Mouse (Mus musculus): ENCODE data around the gene Stard7. TPM values are rescaled to one million over a fixed set of nuclear protein-coding genes. Genes with fewer than 3 reads are reported as not detected.

The Stard7 gene
- total and polyA plus RNA-seq, 2 experiments from 2014 or later: 104 to 151 TPM

DNA sequence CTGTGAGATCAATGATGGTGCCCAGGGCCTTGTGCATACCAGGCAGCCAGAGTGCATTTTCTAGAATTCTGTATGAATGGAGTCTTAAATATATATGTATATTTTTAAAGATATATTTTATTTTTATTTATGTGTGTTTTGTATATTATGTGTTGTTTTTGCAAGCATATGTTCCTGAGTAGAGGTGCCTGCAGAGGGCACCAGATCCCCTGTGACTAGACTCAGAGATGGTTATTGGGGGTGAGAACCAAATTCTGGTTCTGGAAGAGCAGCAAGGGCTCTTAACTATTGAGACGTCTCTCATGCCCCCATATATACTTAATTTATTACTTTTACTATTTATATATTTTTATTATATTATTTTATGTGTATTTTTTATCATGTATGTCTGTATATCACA is 41.2 kb downstream of the Stard7 start:
- DNase-seq (ENCODE audit: low spot score) (no peak), ATAC-seq (ENCODE audit: low FRiP score) (no peak)
- WGBS: 86% methylated on average over 1 of the region's 1 CpGs
- H3K9ac ChIP-seq (replicated peaks; ENCODE audit: low read length, poor library complexity, severe bottlenecking): no peak overlapping the region
- H3K36me3 ChIP-seq (ENCODE audit: insufficient read depth, low read length): no peaks in the 10 kb centered on the region
- no peak for TF ChIP-seq CTCF (IDR thresholded peaks at IDR 0.05)
- no peak overlapping the region for H3K27ac ChIP-seq (ENCODE audit: low read depth, low read length)
- H3K4me2 ChIP-seq (ENCODE audit: low read depth, low read length, poor library complexity, severe bottlenecking): no peak overlapping the region
- no peaks in the 10 kb centered on the region for H3K4me1 ChIP-seq (ENCODE audit: insufficient read depth, low read length)
- H3K27me3 ChIP-seq (ENCODE audit: insufficient read depth, low read length): no peaks in the 10 kb centered on the region
- no peaks in the 10 kb centered on the region for H3K9me3 ChIP-seq (ENCODE audit: low read length)
- H3K4me3 ChIP-seq (ENCODE audit: low read depth, low read length): no peak overlapping the region

DNA sequence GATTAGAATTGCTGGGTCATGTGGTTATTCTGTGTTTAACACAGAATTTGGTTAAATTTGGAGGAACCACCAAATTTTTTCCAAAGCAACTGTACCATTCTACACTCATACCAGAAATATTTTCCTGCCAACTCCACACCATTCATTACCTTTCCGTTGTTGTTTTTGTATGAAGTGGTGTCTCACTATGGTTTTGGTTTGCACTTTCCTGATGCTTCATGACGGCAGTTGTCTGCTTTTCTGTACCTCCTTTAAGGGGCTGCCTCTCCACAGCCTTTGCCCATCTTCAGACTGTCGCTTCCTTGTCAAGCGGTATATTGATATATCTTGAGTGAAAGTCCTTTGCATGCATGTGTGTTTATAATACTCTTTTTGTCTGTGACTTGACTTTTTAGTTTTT is 42.8 kb downstream of the Stard7 start:
- Histone ChIP-seq H3K27me3 (ENCODE audit: insufficient read depth, low read length) (no peaks in the 10 kb centered on the region), H3K4me1 (ENCODE audit: insufficient read depth, low read length) (no peaks in the 10 kb centered on the region), H3K4me3 (ENCODE audit: low read depth, low read length) (no peak overlapping the region), H3K9me3 (ENCODE audit: low read length) (no peaks in the 10 kb centered on the region), H3K36me3 (ENCODE audit: insufficient read depth, low read length) (no peaks in the 10 kb centered on the region), H3K9ac (replicated peaks; ENCODE audit: low read length, poor library complexity, severe bottlenecking) (no peak overlapping the region), H3K4me2 (ENCODE audit: low read depth, low read length, poor library complexity, severe bottlenecking) (no peak overlapping the region), H3K27ac (ENCODE audit: low read depth, low read length) (no peak overlapping the region)
- ATAC-seq (ENCODE audit: low FRiP score): no peak
- 92% methylated on average over 4 of the region's 4 CpGs for WGBS
- no peak for TF ChIP-seq CTCF (IDR thresholded peaks at IDR 0.05)
- no peak for DNase-seq (ENCODE audit: low spot score)

DNA sequence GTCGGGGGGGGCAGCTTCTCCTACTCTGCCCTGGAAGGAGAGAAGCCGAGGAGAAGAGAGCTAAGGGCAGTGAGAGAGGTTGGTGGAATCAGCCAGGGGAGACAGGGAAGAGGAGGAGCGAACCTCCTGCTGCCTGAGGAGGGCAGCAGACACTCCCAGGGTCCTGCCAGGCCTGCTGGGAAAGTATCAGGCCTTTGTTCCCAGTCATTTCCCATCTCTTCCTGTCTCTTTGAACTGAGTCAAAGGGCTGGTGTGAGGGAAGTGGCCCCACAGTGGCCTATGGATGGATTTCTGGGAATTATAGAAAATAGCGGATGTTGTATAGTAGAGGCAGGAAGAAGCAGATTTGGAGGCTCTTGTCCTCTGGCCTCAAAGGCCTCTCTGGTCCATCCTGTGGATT is 43.9 kb downstream of the Stard7 start:
- H3K9ac ChIP-seq (replicated peaks; ENCODE audit: low read length, poor library complexity, severe bottlenecking): no peak overlapping the region
- no peak for ATAC-seq (ENCODE audit: low FRiP score)

DNA sequence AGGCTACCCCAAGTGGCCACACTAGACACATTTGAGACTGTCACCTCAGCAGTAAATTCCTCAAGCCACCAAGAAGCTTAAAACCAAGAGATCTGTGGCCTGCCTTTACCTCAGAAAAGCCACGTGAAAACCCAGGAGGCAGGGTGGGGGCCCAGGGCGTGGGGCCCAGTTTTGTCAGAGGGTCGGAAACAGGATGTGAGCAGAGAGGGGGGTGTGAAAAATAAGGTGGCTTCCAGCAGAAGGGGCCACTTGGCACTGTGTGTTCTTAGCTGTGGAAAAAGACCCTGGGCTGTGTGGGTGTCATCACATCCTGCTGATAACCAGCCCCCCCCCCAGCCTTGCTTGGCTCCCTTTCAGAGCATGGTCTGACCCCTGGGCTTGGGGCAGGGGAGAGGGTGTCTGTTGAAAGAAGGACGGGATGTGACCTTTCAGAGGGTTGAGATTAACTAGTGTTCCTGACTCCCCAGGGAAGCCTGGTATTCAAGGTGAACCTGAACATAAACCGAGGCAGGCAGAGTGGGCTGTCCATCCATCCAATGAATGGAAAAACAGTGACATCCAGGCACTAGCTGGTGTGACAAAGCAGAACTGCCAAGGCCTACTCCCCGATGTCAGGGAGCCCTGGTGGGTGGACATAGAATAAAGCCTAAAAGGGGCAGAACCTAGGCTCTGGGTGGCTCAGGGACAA is 44.6 kb downstream of the Stard7 start:
- DNase-seq (ENCODE audit: low spot score) (no peak), ATAC-seq (ENCODE audit: low FRiP score) (no peak)
- H3K9me3 ChIP-seq (ENCODE audit: low read length): no peaks in the 10 kb centered on the region
- no peaks in the 10 kb centered on the region for H3K36me3 ChIP-seq (ENCODE audit: insufficient read depth, low read length)
- WGBS: 73% methylated on average over 6 of the region's 6 CpGs
- no peak overlapping the region for H3K4me2 ChIP-seq (ENCODE audit: low read depth, low read length, poor library complexity, severe bottlenecking)
- no peaks in the 10 kb centered on the region for H3K27me3 ChIP-seq (ENCODE audit: insufficient read depth, low read length)
- no peak for TF ChIP-seq CTCF (IDR thresholded peaks at IDR 0.05)
- H3K27ac ChIP-seq (ENCODE audit: low read depth, low read length): no peak overlapping the region
- H3K4me3 ChIP-seq (ENCODE audit: low read depth, low read length): no peak overlapping the region
- H3K9ac ChIP-seq (replicated peaks; ENCODE audit: low read length, poor library complexity, severe bottlenecking): no peak overlapping the region
- no peaks in the 10 kb centered on the region for H3K4me1 ChIP-seq (ENCODE audit: insufficient read depth, low read length)

More for the DNA sequence above, 43.9 kb downstream of the Stard7 start:
- Histone ChIP-seq H3K4me1 (ENCODE audit: insufficient read depth, low read length) (no peaks in the 10 kb centered on the region), H3K36me3 (ENCODE audit: insufficient read depth, low read length) (no peaks in the 10 kb centered on the region), H3K27ac (ENCODE audit: low read depth, low read length) (no peak overlapping the region), H3K4me2 (ENCODE audit: low read depth, low read length, poor library complexity, severe bottlenecking) (no peak overlapping the region), H3K9me3 (ENCODE audit: low read length) (no peaks in the 10 kb centered on the region), H3K27me3 (ENCODE audit: insufficient read depth, low read length) (no peaks in the 10 kb centered on the region), H3K4me3 (ENCODE audit: low read depth, low read length) (no peak overlapping the region)
- WGBS: 52% methylated on average over 4 of the region's 4 CpGs
- no peak for DNase-seq (ENCODE audit: low spot score)
- peak; percentile 19 for TF ChIP-seq CTCF (IDR thresholded peaks at IDR 0.05)

- no peak for DNase-seq (ENCODE audit: low spot score)
- H3K4me3 ChIP-seq (ENCODE audit: low read depth, low read length): no peak overlapping the region
- no peak overlapping the region for H3K27ac ChIP-seq (ENCODE audit: low read depth, low read length)
- H3K4me2 ChIP-seq (ENCODE audit: low read depth, low read length, poor library complexity, severe bottlenecking): no peak overlapping the region
- WGBS: 94% methylated on average over 1 of the region's 1 CpGs
- H3K27me3 ChIP-seq (ENCODE audit: insufficient read depth, low read length): no peaks in the 10 kb centered on the region
- no peaks in the 10 kb centered on the region for H3K36me3 ChIP-seq (ENCODE audit: insufficient read depth, low read length)
- no peak for TF ChIP-seq CTCF (IDR thresholded peaks at IDR 0.05)
- ATAC-seq (ENCODE audit: low FRiP score): no peak
- no peak overlapping the region for H3K9ac ChIP-seq (replicated peaks; ENCODE audit: low read length, poor library complexity, severe bottlenecking)
- H3K9me3 ChIP-seq (ENCODE audit: low read length): no peaks in the 10 kb centered on the region
- H3K4me1 ChIP-seq (ENCODE audit: insufficient read depth, low read length): no peaks in the 10 kb centered on the region
Observed at GRCm38 (mm10) chr2:127315155-127315470, 45.1 kb downstream of the Stard7 start.

GRCm38 (mm10) chr2:127316431-127316830 is 46.4 kb downstream of the Stard7 start:
- Histone ChIP-seq H3K27me3 (ENCODE audit: insufficient read depth, low read length) (no peaks in the 10 kb centered on the region), H3K27ac (ENCODE audit: low read depth, low read length) (no peak overlapping the region), H3K4me3 (ENCODE audit: low read depth, low read length) (no peak overlapping the region), H3K9me3 (ENCODE audit: low read length) (no peaks in the 10 kb centered on the region), H3K36me3 (ENCODE audit: insufficient read depth, low read length) (no peaks in the 10 kb centered on the region), H3K4me2 (ENCODE audit: low read depth, low read length, poor library complexity, severe bottlenecking) (no peak overlapping the region), H3K4me1 (ENCODE audit: insufficient read depth, low read length) (no peaks in the 10 kb centered on the region), H3K9ac (replicated peaks; ENCODE audit: low read length, poor library complexity, severe bottlenecking) (no peak overlapping the region)
- no peak for TF ChIP-seq CTCF (IDR thresholded peaks at IDR 0.05)
- 82% methylated on average over 5 of the region's 5 CpGs for whole genome bisulfite sequencing
- ATAC-seq (ENCODE audit: low FRiP score) (no peak), DNase-seq (ENCODE audit: low spot score) (no peak)
